Mouse (Mus musculus) hindbrain, embryonic 15.5 days (tissue): Measurements from ENCODE around the gene Bcl6. TPM values are rescaled to one million over a fixed set of nuclear protein-coding genes. Genes with fewer than 3 reads are reported as not detected.

Experiments used
- ATAC-seq: fragments of 200-750 bp; cut with Nextera tagmentation; 2 replicates; pipeline ENCODE4 v1.8.0; 2017; ENCODE audit warnings: low read depth, moderate number of reproducible peaks, moderate TSS enrichment; ENCODE audit not compliant: low FRiP score
- H3K27ac ChIP-seq: fragments of 300-500 bp; sonication (generic); replicated peaks from 2 replicates; pipeline ENCODE4 v1.5.1; 2015; ENCODE audit warnings: mild to moderate bottlenecking, inconsistent platforms
- H3K27me3 ChIP-seq: fragments of 300-500 bp; sonication (generic); 2 replicates; pipeline ENCODE4 v1.6.1; 2015; ENCODE audit warnings: control low read depth, inconsistent platforms
- H3K36me3 ChIP-seq: fragments of 300-500 bp; sonication (generic); 2 replicates; pipeline ENCODE4 v1.6.1; 2015; ENCODE audit warnings: control low read depth, inconsistent platforms
- H3K4me1 ChIP-seq: fragments of 300-500 bp; sonication (generic); replicated peaks from 2 replicates; pipeline ENCODE4 v1.6.1; 2015; ENCODE audit warnings: control low read depth, inconsistent platforms
- H3K4me2 ChIP-seq: fragments of 300-500 bp; sonication (generic); 2 replicates; pipeline ENCODE4 v1.6.1; 2015; ENCODE audit warnings: moderate library complexity, mild to moderate bottlenecking, inconsistent platforms
- H3K4me3 ChIP-seq: fragments of 300-500 bp; sonication (generic); 2 replicates; pipeline ENCODE4 v1.5.1; 2015; ENCODE audit warnings: mild to moderate bottlenecking, inconsistent platforms
- H3K9ac ChIP-seq: fragments of 300-500 bp; sonication (generic); 2 replicates; pipeline ENCODE4 v1.6.1; 2015; ENCODE audit warnings: inconsistent platforms
- H3K9me3 ChIP-seq: fragments of 300-500 bp; sonication (generic); 2 replicates; pipeline ENCODE4 v1.6.1; 2016; ENCODE audit warnings: control low read depth, inconsistent platforms
- WGBS: fragments of 180-500 bp; shearing (Covaris S2); methylation state at CpG from one replicate; pipeline ENCODE4 v1.1.7; 2015; 5-methylcytosine and 5-hydroxymethylcytosine counted together
- polyA plus RNA-seq: library from polyadenylated mRNA; unstranded; fragments of >200 nt; fragmentation: Nextera tagmentation; extraction: Ambion mirVana; gene quantifications from 2 replicates; pipeline ENCODE4 v1.2.1, GENCODE M21; 2015

Gene Bcl6
- polyA plus RNA-seq, 1 experiment from 2014 or later = 0.41 TPM

DNA sequence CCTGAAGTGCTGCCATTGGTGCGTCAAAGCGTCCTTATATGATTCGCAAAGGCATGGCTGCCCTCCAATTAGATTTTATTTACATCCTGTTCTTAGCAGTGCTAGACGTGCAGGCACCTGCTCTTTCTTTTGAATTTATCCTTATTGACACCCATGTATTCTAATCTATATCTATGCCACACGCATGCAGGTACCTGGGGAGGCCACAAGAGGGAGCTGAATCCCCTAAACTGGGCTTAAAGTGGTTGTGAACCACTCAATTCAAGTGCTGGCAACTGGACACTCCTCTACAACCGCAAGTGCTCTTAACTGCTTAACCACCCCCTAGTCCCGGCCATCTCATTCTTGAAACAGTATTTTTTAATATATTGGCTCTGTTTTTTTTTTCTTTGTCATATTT is 21.4 kb downstream of the Bcl6 start:
- no peaks in the 10 kb centered on the region for H3K36me3 ChIP-seq
- H3K27ac ChIP-seq = no peak overlapping the region
- no peak for ATAC-seq
- H3K27me3 ChIP-seq = no peaks in the 10 kb centered on the region
- 86% methylated on average over 7 of the region's 7 CpGs for WGBS
- H3K4me2 ChIP-seq = no peak overlapping the region
- no peak overlapping the region for H3K9ac ChIP-seq
- no peaks in the 10 kb centered on the region for H3K9me3 ChIP-seq
- H3K4me3 ChIP-seq = no peak overlapping the region
- no peaks in the 10 kb centered on the region; the same call in 1 of the 2 replicates for H3K4me1 ChIP-seq

GRCm38 (mm10) chr16:23966066-23966465 is 22.6 kb downstream of the Bcl6 start:
- H3K4me2 ChIP-seq = no peak overlapping the region
- H3K27ac ChIP-seq = no peak overlapping the region
- no peaks in the 10 kb centered on the region for H3K9me3 ChIP-seq
- no peak overlapping the region for H3K4me3 ChIP-seq
- no peaks in the 10 kb centered on the region; the same call in 1 of the 2 replicates for H3K4me1 ChIP-seq
- no peak for ATAC-seq
- H3K27me3 ChIP-seq = no peaks in the 10 kb centered on the region
- H3K36me3 ChIP-seq = no peaks in the 10 kb centered on the region
- WGBS = 92% methylated on average over 14 of the region's 14 CpGs
- H3K9ac ChIP-seq = no peak overlapping the region

- H3K9ac ChIP-seq = no peak overlapping the region
- H3K4me1 ChIP-seq = no peaks in the 10 kb centered on the region; the same call in 1 of the 2 replicates
- no peaks in the 10 kb centered on the region for H3K27me3 ChIP-seq
- no peak for ATAC-seq
- no peak overlapping the region for H3K4me3 ChIP-seq
- H3K9me3 ChIP-seq = no peaks in the 10 kb centered on the region
- H3K36me3 ChIP-seq = no peaks in the 10 kb centered on the region
- 72% methylated on average over 14 of the region's 14 CpGs for whole genome bisulfite sequencing
- no peak overlapping the region for H3K4me2 ChIP-seq
- no peak overlapping the region for H3K27ac ChIP-seq
These were observed 23.8 kb downstream of the Bcl6 start for GRCm38 (mm10) chr16:23964706-23965367.

DNA sequence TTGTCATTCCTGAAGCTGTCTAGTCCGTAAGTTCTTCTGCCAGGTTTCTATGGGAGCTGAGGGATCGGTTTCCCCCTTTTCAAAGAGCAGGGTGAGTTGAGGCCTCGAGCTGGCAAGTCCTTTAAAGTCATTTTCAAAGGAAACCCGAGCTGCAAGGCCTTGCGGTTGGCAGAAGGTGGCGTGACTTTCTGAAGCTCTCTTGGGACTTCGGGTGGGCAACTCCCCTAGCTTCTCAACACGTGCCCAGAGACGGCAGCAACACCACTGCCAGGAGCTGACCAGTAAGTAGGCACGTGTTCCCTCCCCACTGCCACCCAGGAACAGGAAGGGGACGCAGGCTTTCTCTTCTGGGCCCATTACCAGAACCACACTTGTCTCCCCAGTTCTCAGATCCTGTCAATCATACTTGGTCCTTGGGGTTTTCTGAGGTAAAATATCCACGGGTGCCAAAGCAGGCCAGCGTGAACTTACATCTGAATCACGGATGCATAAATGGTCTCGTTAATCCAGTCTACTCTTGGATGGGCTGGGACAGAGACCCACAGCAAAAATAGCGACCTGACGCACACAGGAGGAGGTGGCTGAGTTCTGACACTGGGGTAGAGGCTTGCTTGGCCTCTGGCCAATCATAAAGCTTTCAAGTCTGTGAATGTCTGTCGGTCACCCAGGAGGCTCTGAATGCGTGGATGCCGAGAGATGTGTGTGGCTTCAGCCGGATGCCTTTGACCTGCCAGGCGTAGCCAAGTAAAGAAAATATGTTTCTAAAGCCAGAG is 24.6 kb downstream of the Bcl6 start:
- Histone ChIP-seq H3K4me1 (no peaks in the 10 kb centered on the region; the same call in 1 of the 2 replicates), H3K9ac (no peak overlapping the region), H3K27me3 (no peaks in the 10 kb centered on the region), H3K9me3 (no peaks in the 10 kb centered on the region), H3K4me3 (no peak overlapping the region), H3K27ac (no peak overlapping the region), H3K4me2 (no peak overlapping the region), H3K36me3 (no peaks in the 10 kb centered on the region)
- 56% methylated on average over 22 of the region's 22 CpGs for WGBS
- peak; percentile 83 for ATAC-seq

GRCm38 (mm10) chr16:23962401-23962800 is 26.3 kb downstream of the Bcl6 start:
- Histone ChIP-seq H3K4me3 (no peak overlapping the region), H3K36me3 (no peaks in the 10 kb centered on the region), H3K27ac (no peak overlapping the region), H3K4me2 (no peak overlapping the region), H3K4me1 (no peaks in the 10 kb centered on the region; the same call in 1 of the 2 replicates), H3K27me3 (no peaks in the 10 kb centered on the region), H3K9ac (no peak overlapping the region), H3K9me3 (no peaks in the 10 kb centered on the region)
- ATAC-seq = no peak
- 88% methylated on average over 2 of the region's 2 CpGs for WGBS

- Histone ChIP-seq H3K36me3 (no peaks in the 10 kb centered on the region), H3K9me3 (no peaks in the 10 kb centered on the region), H3K9ac (no peak overlapping the region), H3K4me2 (no peak overlapping the region), H3K4me1 (no peaks in the 10 kb centered on the region), H3K27me3 (no peaks in the 10 kb centered on the region), H3K4me3 (no peak overlapping the region), H3K27ac (no peak overlapping the region)
- no peak for ATAC-seq
These were observed 29.7 kb downstream of the Bcl6 start for GRCm38 (mm10) chr16:23958938-23959337.

GRCm38 (mm10) chr16:23953959-23954260 is 34.7 kb downstream of the Bcl6 start:
- Histone ChIP-seq H3K9ac (no peak overlapping the region), H3K4me3 (no peak overlapping the region), H3K4me1 (no peaks in the 10 kb centered on the region), H3K36me3 (no peaks in the 10 kb centered on the region), H3K9me3 (no peaks in the 10 kb centered on the region), H3K27me3 (no peaks in the 10 kb centered on the region), H3K27ac (no peak overlapping the region), H3K4me2 (no peak overlapping the region)
- 0 out of 2 replicates have a peak, but pooled peaks have one; percentile 19 for ATAC-seq
- 13% methylated on average over 1 of the region's 1 CpGs for WGBS

- ATAC-seq = peak; percentile 63; the same call in 1 of the 2 replicates
- Histone ChIP-seq H3K27ac (no peak overlapping the region), H3K4me3 (no peak overlapping the region), H3K36me3 (no peaks in the 10 kb centered on the region), H3K4me1 (no peaks in the 10 kb centered on the region), H3K9ac (no peak overlapping the region), H3K27me3 (no peaks in the 10 kb centered on the region), H3K4me2 (no peak overlapping the region), H3K9me3 (no peaks in the 10 kb centered on the region)
- WGBS = 43% methylated on average over 11 of the region's 11 CpGs
These were observed 35.3 kb downstream of the Bcl6 start for GRCm38 (mm10) chr16:23953189-23953958.

DNA sequence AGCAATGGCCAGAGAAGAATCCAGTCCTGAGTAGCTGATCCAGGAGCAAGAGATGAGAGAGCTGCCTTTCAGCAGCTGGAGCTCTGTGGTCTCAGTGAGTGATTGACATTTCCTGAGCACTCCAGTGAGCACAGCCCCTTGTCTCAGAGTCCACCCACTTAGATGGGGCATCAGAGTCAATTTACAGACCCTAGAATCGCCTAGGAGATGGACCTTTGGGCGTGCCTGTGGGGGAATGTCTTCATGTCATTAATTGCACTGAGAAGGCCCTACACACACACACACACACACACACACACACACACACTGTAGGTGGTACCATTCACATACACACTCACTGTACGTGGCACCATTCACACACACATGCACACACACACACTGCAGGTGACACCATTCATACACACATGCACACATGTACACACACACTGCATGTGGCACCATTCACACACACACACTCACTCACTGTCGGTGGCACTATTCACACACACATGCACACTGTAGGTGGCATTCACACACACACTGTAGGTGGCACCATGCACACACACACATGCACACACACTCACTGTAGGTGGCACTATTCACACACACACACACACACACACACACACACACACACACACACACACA is 36.4 kb downstream of the Bcl6 start:
- H3K4me3 ChIP-seq = no peak overlapping the region
- ATAC-seq = 0 out of 2 replicates have a peak, but pooled peaks have one; percentile 34
- no peak overlapping the region for H3K27ac ChIP-seq
- no peaks in the 10 kb centered on the region for H3K36me3 ChIP-seq
- H3K27me3 ChIP-seq = no peaks in the 10 kb centered on the region
- H3K4me2 ChIP-seq = no peak overlapping the region
- 82% methylated on average over 4 of the region's 4 CpGs for WGBS
- H3K9me3 ChIP-seq = no peaks in the 10 kb centered on the region
- H3K4me1 ChIP-seq = no peaks in the 10 kb centered on the region
- H3K9ac ChIP-seq = no peak overlapping the region

DNA sequence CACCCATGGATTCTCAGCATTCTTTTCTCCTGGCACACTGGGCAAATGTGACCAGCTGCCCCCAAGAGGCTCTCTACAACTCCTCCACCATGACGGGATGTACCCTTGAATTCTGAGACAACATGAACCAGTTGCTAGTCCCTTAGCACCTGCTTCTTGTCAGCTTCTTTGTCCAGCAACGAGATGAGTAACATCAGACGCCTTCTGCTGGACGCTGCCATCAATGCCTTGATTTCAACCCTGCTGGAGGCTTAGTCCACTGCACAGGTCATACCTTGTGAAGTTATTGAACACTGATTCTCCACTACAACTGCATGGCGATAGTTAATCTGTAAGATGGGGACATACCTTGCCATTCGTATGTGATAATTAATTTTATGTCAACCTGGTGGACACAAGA is 41.0 kb downstream of the Bcl6 start:
- H3K27me3 ChIP-seq = no peaks in the 10 kb centered on the region
- no peak overlapping the region for H3K4me3 ChIP-seq
- no peaks in the 10 kb centered on the region for H3K9me3 ChIP-seq
- no peaks in the 10 kb centered on the region for H3K36me3 ChIP-seq
- H3K4me2 ChIP-seq = no peak overlapping the region
- no peak overlapping the region for H3K27ac ChIP-seq
- ATAC-seq = no peak
- WGBS = 93% methylated on average over 6 of the region's 6 CpGs
- no peak overlapping the region for H3K9ac ChIP-seq
- H3K4me1 ChIP-seq = no peaks in the 10 kb centered on the region

GRCm38 (mm10) chr16:23944801-23945200 is 43.9 kb downstream of the Bcl6 start:
- no peak for ATAC-seq
- no peak overlapping the region for H3K4me3 ChIP-seq
- no peaks in the 10 kb centered on the region for H3K4me1 ChIP-seq
- H3K4me2 ChIP-seq = no peak overlapping the region
- H3K27me3 ChIP-seq = no peaks in the 10 kb centered on the region
- H3K9me3 ChIP-seq = no peaks in the 10 kb centered on the region
- no peaks in the 10 kb centered on the region for H3K36me3 ChIP-seq
- 59% methylated on average over 3 of the region's 3 CpGs for WGBS
- H3K27ac ChIP-seq = no peak overlapping the region
- H3K9ac ChIP-seq = no peak overlapping the region

DNA sequence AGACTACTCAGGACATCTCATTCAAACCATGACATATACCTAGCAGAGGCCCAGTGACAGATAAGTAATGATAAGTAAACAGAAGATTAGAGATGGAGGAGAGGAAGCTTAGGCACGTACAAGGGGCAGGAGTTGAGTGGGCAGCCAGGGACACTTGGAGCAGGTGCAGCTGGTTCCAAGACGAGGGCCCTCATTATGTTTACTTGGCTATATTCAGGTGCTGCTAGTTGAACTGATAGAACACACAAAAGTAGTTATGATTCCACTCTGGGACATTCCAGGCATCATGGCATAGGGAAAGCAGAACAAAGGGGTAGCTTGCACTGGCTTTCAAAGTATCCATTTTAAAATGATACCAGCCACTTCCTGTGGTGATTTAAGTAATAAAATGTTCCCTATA is 54.3 kb downstream of the Bcl6 start:
- Histone ChIP-seq H3K9me3 (no peaks in the 10 kb centered on the region), H3K9ac (no peak overlapping the region), H3K4me1 (no peaks in the 10 kb centered on the region), H3K36me3 (no peaks in the 10 kb centered on the region), H3K4me3 (no peak overlapping the region), H3K27me3 (no peaks in the 10 kb centered on the region), H3K4me2 (no peak overlapping the region), H3K27ac (no peak overlapping the region)
- no peak for ATAC-seq
- WGBS = 83% methylated on average over 2 of the region's 2 CpGs
